Mouse (Mus musculus): ENCODE measurements around the gene Srcap. TPM values are rescaled to one million over a fixed set of nuclear protein-coding genes. Genes with fewer than 3 reads are reported as not detected.
A peak's percentile ranks its signal among the peaks of the same experiment; 100 is the strongest.
"Not testable (repeated sequence)": the region's sequence is repeated elsewhere in the genome, so short reads cannot be mapped to it uniquely, and the experiment has no call there.

Gene Srcap
- polyA plus RNA-seq (2015; fragmentation: Nextera tagmentation; extraction: Ambion mirVana) = 50.3 and 55.2 TPM in 2 replicates

GRCm38 (mm10) chr7:127511808-127512230 is at the start of gene Srcap:
TSS of gene Srcap (plus strand) at chr7:127511983.
- H3K9me3 ChIP-seq (replicated peaks) = no peaks in the 10 kb centered on the region
- peaks cover 23% of the 10 kb centered on the region for H3K36me3 ChIP-seq (ENCODE audit: poor library complexity, severe bottlenecking)
- H3K4me3 ChIP-seq = peak within 1 kb of the TSS; percentile 79
- peak; percentile 99 for ATAC-seq
- WGBS = under 1% methylated on average over 32 of the region's 37 CpGs
- H3K27ac ChIP-seq = peak within 1 kb of the TSS; percentile 98
- peak within 1 kb of the TSS; percentile 89 for H3K9ac ChIP-seq
- peak within 1 kb of the TSS; percentile 65 for H3K4me2 ChIP-seq
- no peaks in the 10 kb centered on the region for H3K27me3 ChIP-seq
- H3K4me1 ChIP-seq = peaks cover 19% of the 10 kb centered on the region

- Histone ChIP-seq H3K9ac (no peak overlapping the region), H3K9me3 (replicated peaks) (no peaks in the 10 kb centered on the region), H3K4me1 (peaks cover 11% of the 10 kb centered on the region), H3K27ac (no peak overlapping the region), H3K4me2 (no peak overlapping the region), H3K27me3 (no peaks in the 10 kb centered on the region), H3K36me3 (ENCODE audit: poor library complexity, severe bottlenecking) (peaks cover 59% of the 10 kb centered on the region), H3K4me3 (no peak overlapping the region)
- ATAC-seq = no peak
- 89% methylated on average over 3 of the region's 3 CpGs for WGBS
Observed at GRCm38 (mm10) chr7:127465191-127465590, 46.6 kb upstream of the Srcap start.

- H3K9ac ChIP-seq = not testable (repeated sequence)
Observed at GRCm38 (mm10) chr7:127465670-127466069, 46.1 kb upstream of the Srcap start.

GRCm38 (mm10) chr7:127466606-127467005 is 45.2 kb upstream of the Srcap start:
- no peaks in the 10 kb centered on the region for H3K9me3 ChIP-seq (replicated peaks)
- no peak overlapping the region for H3K4me3 ChIP-seq
- H3K27me3 ChIP-seq = no peaks in the 10 kb centered on the region
- WGBS = 100% methylated on average over 4 of the region's 4 CpGs
- H3K27ac ChIP-seq = no peak overlapping the region
- no peak overlapping the region for H3K4me2 ChIP-seq
- peaks cover 45% of the 10 kb centered on the region for H3K36me3 ChIP-seq (ENCODE audit: poor library complexity, severe bottlenecking)
- peaks cover 11% of the 10 kb centered on the region for H3K4me1 ChIP-seq
- ATAC-seq = no peak
- no peak overlapping the region for H3K9ac ChIP-seq

More at GRCm38 (mm10) chr7:127465670-127466069, 46.1 kb upstream of the Srcap start:
- Histone ChIP-seq H3K4me1 (peaks cover 11% of the 10 kb centered on the region), H3K36me3 (ENCODE audit: poor library complexity, severe bottlenecking) (peaks cover 54% of the 10 kb centered on the region)
- not testable (repeated sequence) for H3K4me3 ChIP-seq; ATAC-seq; H3K27ac ChIP-seq; H3K9me3 ChIP-seq (replicated peaks); H3K27me3 ChIP-seq; H3K4me2 ChIP-seq
- 97% methylated on average over 2 of the region's 2 CpGs for WGBS

- Histone ChIP-seq H3K4me3 (peak overlapping the region; percentile 94), H3K36me3 (ENCODE audit: poor library complexity, severe bottlenecking) (peaks cover 56% of the 10 kb centered on the region), H3K27me3 (no peaks in the 10 kb centered on the region), H3K4me2 (peak overlapping the region; percentile 95), H3K9me3 (replicated peaks) (no peaks in the 10 kb centered on the region), H3K27ac (peak overlapping the region; percentile 99), H3K4me1 (peaks cover 22% of the 10 kb centered on the region), H3K9ac (peak overlapping the region; percentile 96)
- ATAC-seq = no peak
- 8% methylated on average over 10 of the region's 10 CpGs for WGBS
Observed at GRCm38 (mm10) chr7:127470011-127470715, 41.6 kb upstream of the Srcap start.

- Histone ChIP-seq H3K27ac (peak overlapping the region; percentile 99), H3K36me3 (ENCODE audit: poor library complexity, severe bottlenecking) (peaks cover 56% of the 10 kb centered on the region), H3K4me1 (peaks cover 22% of the 10 kb centered on the region), H3K9me3 (replicated peaks) (no peaks in the 10 kb centered on the region), H3K4me3 (peak overlapping the region; percentile 94), H3K9ac (peak overlapping the region; percentile 96), H3K27me3 (no peaks in the 10 kb centered on the region), H3K4me2 (peak overlapping the region; percentile 95)
- peak; percentile 95 for ATAC-seq
- under 1% methylated on average over 46 of the region's 46 CpGs for WGBS
Observed at GRCm38 (mm10) chr7:127470743-127471645, 40.8 kb upstream of the Srcap start.

GRCm38 (mm10) chr7:127471646-127472010 is 40.2 kb upstream of the Srcap start:
- Histone ChIP-seq H3K27me3 (no peaks in the 10 kb centered on the region), H3K4me3 (peak overlapping the region; percentile 94), H3K36me3 (ENCODE audit: poor library complexity, severe bottlenecking) (peaks cover 56% of the 10 kb centered on the region), H3K9me3 (replicated peaks) (no peaks in the 10 kb centered on the region), H3K27ac (peak overlapping the region; percentile 99), H3K4me1 (peaks cover 25% of the 10 kb centered on the region), H3K4me2 (peak overlapping the region; percentile 95), H3K9ac (peak overlapping the region; percentile 96)
- 0% methylated on average over 20 of the region's 25 CpGs for WGBS
- ATAC-seq = peak; percentile 1; the same call in 1 of the 2 replicates

- Histone ChIP-seq H3K36me3 (ENCODE audit: poor library complexity, severe bottlenecking) (peaks cover 53% of the 10 kb centered on the region), H3K4me3 (peak overlapping the region; percentile 94), H3K27me3 (no peaks in the 10 kb centered on the region), H3K4me1 (peaks cover 30% of the 10 kb centered on the region), H3K4me2 (peak overlapping the region; percentile 95), H3K27ac (peak overlapping the region; percentile 99), H3K9me3 (replicated peaks) (no peaks in the 10 kb centered on the region), H3K9ac (peak overlapping the region; percentile 96)
- no peak for ATAC-seq
- 2% methylated on average over 7 of the region's 7 CpGs for WGBS
Observed at GRCm38 (mm10) chr7:127472060-127472459, 39.7 kb upstream of the Srcap start.

- 81% methylated on average over 5 of the region's 5 CpGs for WGBS
- no peak overlapping the region for H3K4me3 ChIP-seq
- no peak overlapping the region for H3K9ac ChIP-seq
- ATAC-seq = no peak
- no peaks in the 10 kb centered on the region for H3K27me3 ChIP-seq
- no peak overlapping the region for H3K4me2 ChIP-seq
- H3K36me3 ChIP-seq (ENCODE audit: poor library complexity, severe bottlenecking) = peaks cover 39% of the 10 kb centered on the region
- H3K9me3 ChIP-seq (replicated peaks) = no peaks in the 10 kb centered on the region
- H3K4me1 ChIP-seq = peaks cover 36% of the 10 kb centered on the region
- H3K27ac ChIP-seq = no peak overlapping the region
Observed at GRCm38 (mm10) chr7:127473705-127474104, 38.1 kb upstream of the Srcap start.

- Histone ChIP-seq H3K9me3 (replicated peaks) (no peaks in the 10 kb centered on the region), H3K27me3 (no peaks in the 10 kb centered on the region), H3K27ac (no peak overlapping the region), H3K4me2 (no peak overlapping the region), H3K9ac (no peak overlapping the region), H3K36me3 (ENCODE audit: poor library complexity, severe bottlenecking) (peaks cover 36% of the 10 kb centered on the region), H3K4me3 (no peak overlapping the region), H3K4me1 (peaks cover 33% of the 10 kb centered on the region)
- ATAC-seq = no peak
- WGBS = 76% methylated on average over 6 of the region's 6 CpGs
Observed at GRCm38 (mm10) chr7:127474378-127475070, 37.3 kb upstream of the Srcap start.

GRCm38 (mm10) chr7:127475186-127475740 is 36.5 kb upstream of the Srcap start:
- ATAC-seq = no peak
- peaks cover 36% of the 10 kb centered on the region for H3K36me3 ChIP-seq (ENCODE audit: poor library complexity, severe bottlenecking)
- no peak overlapping the region for H3K4me3 ChIP-seq
- no peak overlapping the region; the same call in 1 of the 2 replicates for H3K4me2 ChIP-seq
- H3K9me3 ChIP-seq (replicated peaks) = no peaks in the 10 kb centered on the region
- H3K27me3 ChIP-seq = no peaks in the 10 kb centered on the region
- H3K9ac ChIP-seq = peak overlapping the region; percentile 34; the same call in 1 of the 2 replicates
- WGBS = 91% methylated on average over 11 of the region's 11 CpGs
- no peak overlapping the region for H3K27ac ChIP-seq
- H3K4me1 ChIP-seq = peaks cover 34% of the 10 kb centered on the region
